Mouse (Mus musculus): ENCODE results near the gene Pip4k2c. TPM values are rescaled to one million over a fixed set of nuclear protein-coding genes. Genes with fewer than 3 reads are reported as not detected.

The Pip4k2c gene
- polyA plus RNA-seq, 1 experiment from 2014 or later: 43.5 TPM

DNA sequence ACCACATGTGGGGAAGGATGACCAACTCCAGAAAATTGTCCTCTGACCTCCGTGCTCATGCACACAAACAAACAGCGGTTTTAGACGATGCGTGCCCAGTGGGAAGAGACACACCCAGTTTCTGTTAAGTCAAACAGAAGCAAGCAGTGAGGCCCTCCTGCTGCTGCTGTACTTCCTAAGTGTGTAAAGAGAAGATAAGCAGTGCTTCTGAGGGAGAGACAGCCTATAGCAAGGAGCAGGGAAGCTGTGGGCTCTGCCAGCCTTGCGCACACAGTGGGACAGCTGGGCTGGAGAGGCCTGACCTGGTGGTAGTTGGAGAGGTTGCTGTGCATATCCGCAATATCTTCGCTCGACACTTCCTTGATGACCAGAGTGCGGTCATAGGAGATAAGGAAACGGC lies 6.0 kb downstream of the Pip4k2c start:
- Histone ChIP-seq H3K4me3 (replicated peaks) (no peak overlapping the region), H3K9ac (no peak overlapping the region), H3K9me3 (replicated peaks) (no peaks in the 10 kb centered on the region), H3K27me3 (no peaks in the 10 kb centered on the region), H3K27ac (no peak overlapping the region), H3K4me2 (no peak overlapping the region), H3K4me1 (peaks cover 12% of the 10 kb centered on the region), H3K36me3 (peaks cover 77% of the 10 kb centered on the region)
- 88% methylated on average over 10 of the region's 10 CpGs for WGBS
- ATAC-seq (replicated peaks; ENCODE audit: low FRiP score): peak; percentile 74

- ATAC-seq (replicated peaks; ENCODE audit: low FRiP score): no peak
- H3K9me3 ChIP-seq (replicated peaks): no peaks in the 10 kb centered on the region
- no peak overlapping the region for H3K9ac ChIP-seq
- H3K4me3 ChIP-seq (replicated peaks): no peak overlapping the region
- WGBS: 89% methylated on average over 5 of the region's 5 CpGs
- no peaks in the 10 kb centered on the region for H3K27me3 ChIP-seq
- H3K36me3 ChIP-seq: peaks cover 85% of the 10 kb centered on the region
- H3K4me2 ChIP-seq: no peak overlapping the region
- H3K4me1 ChIP-seq: peaks cover 4% of the 10 kb centered on the region
- H3K27ac ChIP-seq: no peak overlapping the region
Observed at GRCm38 (mm10) chr10:127204589-127204988, 6.8 kb downstream of the Pip4k2c start.

- peaks cover 90% of the 10 kb centered on the region for H3K36me3 ChIP-seq
- peaks cover 14% of the 10 kb centered on the region for H3K4me1 ChIP-seq
- no peaks in the 10 kb centered on the region for H3K9me3 ChIP-seq (replicated peaks)
- no peaks in the 10 kb centered on the region for H3K27me3 ChIP-seq
- H3K9ac ChIP-seq: no peak overlapping the region
- ATAC-seq (replicated peaks; ENCODE audit: low FRiP score): peak; percentile 60; the same call in 1 of the 2 replicates
- H3K27ac ChIP-seq: no peak overlapping the region
- H3K4me3 ChIP-seq (replicated peaks): no peak overlapping the region
- WGBS: 84% methylated on average over 3 of the region's 3 CpGs
- H3K4me2 ChIP-seq: no peak overlapping the region
Observed at GRCm38 (mm10) chr10:127203106-127203505, 8.3 kb downstream of the Pip4k2c start.

GRCm38 (mm10) chr10:127200279-127200678 lies 11.1 kb downstream of the Pip4k2c start:
- 83% methylated on average over 8 of the region's 8 CpGs for WGBS
- no peak for ATAC-seq (replicated peaks; ENCODE audit: low FRiP score)
- H3K27ac ChIP-seq: no peak overlapping the region
- H3K9me3 ChIP-seq (replicated peaks): no peaks in the 10 kb centered on the region
- no peak overlapping the region for H3K4me3 ChIP-seq (replicated peaks)
- no peak overlapping the region for H3K4me2 ChIP-seq
- H3K4me1 ChIP-seq: peaks cover 36% of the 10 kb centered on the region
- H3K9ac ChIP-seq: no peak overlapping the region
- no peaks in the 10 kb centered on the region for H3K27me3 ChIP-seq
- H3K36me3 ChIP-seq: peaks cover 78% of the 10 kb centered on the region

GRCm38 (mm10) chr10:127199474-127199873 lies 11.9 kb downstream of the Pip4k2c start:
- H3K9ac ChIP-seq: no peak overlapping the region
- H3K9me3 ChIP-seq (replicated peaks): no peaks in the 10 kb centered on the region
- H3K4me3 ChIP-seq (replicated peaks): no peak overlapping the region
- H3K27me3 ChIP-seq: no peaks in the 10 kb centered on the region
- no peak overlapping the region for H3K4me2 ChIP-seq
- H3K4me1 ChIP-seq: peaks cover 44% of the 10 kb centered on the region
- H3K36me3 ChIP-seq: peaks cover 70% of the 10 kb centered on the region
- no peak overlapping the region for H3K27ac ChIP-seq
- no peak for ATAC-seq (replicated peaks; ENCODE audit: low FRiP score)
- 78% methylated on average over 11 of the region's 11 CpGs for WGBS

DNA sequence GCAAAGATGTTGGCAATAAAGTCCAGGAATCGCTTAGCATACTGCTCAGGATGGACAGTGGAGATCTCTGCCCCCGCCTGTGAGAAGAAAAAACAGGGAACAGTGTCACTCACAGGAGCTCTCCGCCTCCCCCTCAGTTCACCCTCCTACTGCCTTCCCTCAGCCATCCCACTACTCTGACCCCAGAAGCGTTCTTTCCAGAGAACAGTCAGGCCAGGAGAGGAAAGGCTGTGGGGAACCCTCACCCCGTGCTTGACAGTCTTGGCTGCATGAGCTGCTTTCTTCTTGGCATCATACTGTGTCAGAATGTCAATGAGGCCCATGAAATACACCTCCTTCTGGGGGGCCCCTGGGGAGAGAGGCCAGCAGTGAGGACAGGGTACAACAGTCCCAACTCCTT lies 12.3 kb downstream of the Pip4k2c start:
- H3K27ac ChIP-seq: peak overlapping the region; percentile 45; the same call in 1 of the 2 replicates
- ATAC-seq (replicated peaks; ENCODE audit: low FRiP score): no peak
- H3K36me3 ChIP-seq: peaks cover 67% of the 10 kb centered on the region
- no peaks in the 10 kb centered on the region for H3K27me3 ChIP-seq
- 46% methylated on average over 5 of the region's 5 CpGs for WGBS
- H3K9me3 ChIP-seq (replicated peaks): no peaks in the 10 kb centered on the region
- H3K4me2 ChIP-seq: no peak overlapping the region
- H3K4me3 ChIP-seq (replicated peaks): no peak overlapping the region
- H3K9ac ChIP-seq: no peak overlapping the region
- H3K4me1 ChIP-seq: peaks cover 48% of the 10 kb centered on the region

- WGBS: 43% methylated on average over 2 of the region's 2 CpGs
- ATAC-seq (replicated peaks; ENCODE audit: low FRiP score): no peak
- Histone ChIP-seq H3K27me3 (no peaks in the 10 kb centered on the region), H3K36me3 (peaks cover 62% of the 10 kb centered on the region), H3K9ac (no peak overlapping the region), H3K27ac (peak overlapping the region; percentile 45; the same call in 1 of the 2 replicates), H3K4me3 (replicated peaks) (no peak overlapping the region), H3K4me1 (peaks cover 49% of the 10 kb centered on the region), H3K4me2 (no peak overlapping the region), H3K9me3 (replicated peaks) (no peaks in the 10 kb centered on the region)
Observed at GRCm38 (mm10) chr10:127198492-127198891, 12.9 kb downstream of the Pip4k2c start.

GRCm38 (mm10) chr10:127197505-127198110 lies 13.8 kb downstream of the Pip4k2c start:
- Histone ChIP-seq H3K9ac (no peak overlapping the region), H3K4me2 (no peak overlapping the region), H3K36me3 (peaks cover 61% of the 10 kb centered on the region), H3K27me3 (no peaks in the 10 kb centered on the region), H3K4me1 (peaks cover 57% of the 10 kb centered on the region), H3K27ac (peak overlapping the region; percentile 97), H3K4me3 (replicated peaks) (no peak overlapping the region), H3K9me3 (replicated peaks) (no peaks in the 10 kb centered on the region)
- no peak for ATAC-seq (replicated peaks; ENCODE audit: low FRiP score)
- 74% methylated on average over 11 of the region's 11 CpGs for WGBS

GRCm38 (mm10) chr10:127197104-127197503 lies 14.3 kb downstream of the Pip4k2c start:
- no peak for ATAC-seq (replicated peaks; ENCODE audit: low FRiP score)
- Histone ChIP-seq H3K9ac (no peak overlapping the region), H3K27ac (peak overlapping the region; percentile 97), H3K4me3 (replicated peaks) (no peak overlapping the region), H3K4me1 (peaks cover 61% of the 10 kb centered on the region), H3K9me3 (replicated peaks) (no peaks in the 10 kb centered on the region), H3K36me3 (peaks cover 61% of the 10 kb centered on the region), H3K4me2 (no peak overlapping the region), H3K27me3 (no peaks in the 10 kb centered on the region)
- WGBS: 92% methylated on average over 8 of the region's 8 CpGs

- H3K4me1 ChIP-seq: peaks cover 64% of the 10 kb centered on the region
- peaks cover 58% of the 10 kb centered on the region for H3K36me3 ChIP-seq
- peak; percentile 80 for ATAC-seq (replicated peaks; ENCODE audit: low FRiP score)
- H3K9ac ChIP-seq: peak overlapping the region; percentile 91; the same call in 1 of the 2 replicates
- H3K4me3 ChIP-seq (replicated peaks): peak overlapping the region; percentile 96
- peak overlapping the region; percentile 94 for H3K4me2 ChIP-seq
- H3K9me3 ChIP-seq (replicated peaks): no peaks in the 10 kb centered on the region
- no peaks in the 10 kb centered on the region for H3K27me3 ChIP-seq
- peak overlapping the region; percentile 97 for H3K27ac ChIP-seq
- WGBS: 3% methylated on average over 5 of the region's 5 CpGs
Observed at GRCm38 (mm10) chr10:127196392-127196791, 15.0 kb downstream of the Pip4k2c start.

DNA sequence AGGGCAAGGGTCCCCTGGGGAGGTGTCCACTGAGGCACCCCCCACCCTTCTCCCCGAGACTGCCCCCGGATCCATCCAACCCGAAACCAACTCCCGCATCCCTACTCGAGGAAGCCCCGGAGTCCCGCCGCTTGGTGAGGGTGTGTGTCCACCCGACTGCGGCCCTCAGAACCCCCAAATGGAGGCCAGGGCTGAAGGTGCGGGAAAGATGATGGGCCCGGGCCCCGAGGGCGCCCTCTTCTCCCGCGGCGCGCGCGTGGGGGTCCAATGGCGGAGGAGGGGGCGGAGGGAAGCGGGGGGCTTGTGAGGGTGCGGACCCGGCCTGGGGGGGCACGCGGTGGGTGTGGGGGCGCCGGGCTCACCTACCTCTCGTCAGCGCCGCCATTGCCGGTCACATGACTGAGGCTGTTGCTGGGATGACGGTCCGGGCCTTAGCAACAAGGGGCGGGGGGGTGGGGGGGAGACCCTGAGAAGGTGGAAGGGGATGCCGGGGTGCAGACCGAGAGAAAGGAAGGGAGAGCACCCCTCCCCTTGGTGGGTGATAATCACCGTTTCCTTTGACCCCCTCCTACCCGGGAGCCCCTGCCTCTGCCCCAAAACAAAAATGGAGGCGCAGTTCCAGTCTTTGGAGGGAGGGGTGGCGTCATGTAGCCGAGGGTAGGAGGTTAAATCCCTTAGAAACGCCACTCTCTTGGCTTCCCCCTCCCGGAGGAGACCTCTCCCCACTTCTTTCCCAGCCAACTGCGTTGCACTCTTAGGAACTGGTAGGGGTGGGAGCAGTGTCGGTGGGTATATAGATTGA lies 15.9 kb downstream of the Pip4k2c start, which contains the start of gene Dtx3:
Gene Dtx3 (minus strand): TSS at position 401 of the 802 bp plus-strand sequence.
- no peaks in the 10 kb centered on the region for H3K27me3 ChIP-seq
- H3K9me3 ChIP-seq (replicated peaks): no peaks in the 10 kb centered on the region
- WGBS: under 1% methylated on average over 36 of the region's 47 CpGs
- H3K4me3 ChIP-seq (replicated peaks): peak within 1 kb of the TSS; percentile 96
- H3K4me2 ChIP-seq: peak within 1 kb of the TSS; percentile 94
- H3K36me3 ChIP-seq: peaks cover 58% of the 10 kb centered on the region
- peaks cover 73% of the 10 kb centered on the region for H3K4me1 ChIP-seq
- ATAC-seq (replicated peaks; ENCODE audit: low FRiP score): peak; percentile 29
- peak within 1 kb of the TSS; percentile 91 for H3K9ac ChIP-seq
- peak within 1 kb of the TSS; percentile 97 for H3K27ac ChIP-seq

All from kidney, embryonic 15.5 days (tissue).